Mouse (Mus musculus) heart, adult 11 months (tissue): ENCODE results near the gene Agbl4.

Source experiments
- DNase-seq: peaks from one replicate; pipeline ENCODE4 v3.0.0; 2022

Agbl4 gene

DNA sequence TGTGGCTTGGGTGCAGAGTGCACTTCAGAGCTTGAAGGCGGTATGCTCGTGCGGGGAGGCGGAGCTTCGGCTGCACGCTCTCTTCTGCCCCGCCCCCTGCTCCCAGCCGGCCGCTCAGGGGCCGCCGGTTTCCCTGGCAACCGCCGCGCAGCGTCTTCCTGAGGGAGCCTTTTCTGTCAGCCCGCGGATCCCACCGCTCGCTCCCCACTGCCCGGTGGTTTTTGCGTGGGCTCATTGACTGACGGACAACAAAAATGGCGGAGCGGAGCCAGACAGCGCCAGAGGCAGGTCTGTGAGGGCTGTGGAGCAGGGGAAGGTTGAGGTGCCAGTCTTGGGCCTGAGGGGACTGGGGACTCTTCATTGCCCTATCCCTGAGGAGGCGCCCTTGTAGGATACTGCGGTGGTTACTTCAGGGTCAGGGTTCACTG, at the start of gene Agbl4:
TSS of gene Agbl4 (plus strand) at position 44 of the 428 bp plus-strand sequence.
- peak; percentile 87 for DNase-seq

- no peak for DNase-seq
These were observed 46.6 kb upstream of the Agbl4 start for GRCm38 (mm10) chr4:110350856-110351177.

DNA sequence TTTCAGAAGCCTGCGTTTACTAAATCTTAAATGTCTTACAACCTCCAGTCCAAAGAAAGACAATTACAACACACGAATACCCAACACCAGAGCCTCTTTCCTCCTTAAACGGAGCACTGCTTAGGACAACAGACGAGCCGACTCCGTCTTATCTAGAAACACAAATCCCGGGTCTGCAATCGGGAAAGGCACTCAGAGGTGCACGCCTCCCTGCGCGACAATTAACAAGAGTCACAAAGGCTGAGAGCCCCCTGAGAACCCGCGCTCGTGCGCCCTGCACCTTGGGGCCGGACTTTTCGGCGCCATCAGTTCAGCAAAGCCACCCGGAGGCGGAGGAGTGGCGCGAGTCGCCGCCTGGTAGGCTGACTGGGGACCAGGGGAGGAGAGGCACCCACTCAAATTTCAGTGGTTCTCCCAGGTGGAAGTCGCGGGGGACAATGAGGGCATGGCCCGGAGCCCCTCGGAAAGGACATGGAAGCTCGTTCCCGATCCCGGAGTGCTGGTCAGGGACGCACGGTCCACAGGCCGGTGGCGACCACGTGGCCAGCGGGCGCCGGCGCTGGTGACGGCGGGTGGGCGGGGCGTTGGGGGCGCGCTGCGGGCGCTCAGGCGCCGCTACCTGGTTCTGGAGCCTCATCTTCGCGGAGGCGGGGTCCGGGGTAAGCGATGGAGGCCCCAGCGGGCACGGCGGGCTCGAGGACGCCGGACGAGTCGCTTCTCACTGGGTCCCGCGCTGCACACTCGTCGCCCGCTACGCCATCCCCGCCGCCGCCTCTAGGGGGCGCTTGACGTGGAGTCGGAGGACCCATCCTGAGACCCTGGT, 46.1 kb upstream of the Agbl4 start, which contains the start of gene Elavl4:
TSS of gene Elavl4 (minus strand) at position 732 of the 823 bp plus-strand sequence.
- DNase-seq = peak; percentile 87

DNA sequence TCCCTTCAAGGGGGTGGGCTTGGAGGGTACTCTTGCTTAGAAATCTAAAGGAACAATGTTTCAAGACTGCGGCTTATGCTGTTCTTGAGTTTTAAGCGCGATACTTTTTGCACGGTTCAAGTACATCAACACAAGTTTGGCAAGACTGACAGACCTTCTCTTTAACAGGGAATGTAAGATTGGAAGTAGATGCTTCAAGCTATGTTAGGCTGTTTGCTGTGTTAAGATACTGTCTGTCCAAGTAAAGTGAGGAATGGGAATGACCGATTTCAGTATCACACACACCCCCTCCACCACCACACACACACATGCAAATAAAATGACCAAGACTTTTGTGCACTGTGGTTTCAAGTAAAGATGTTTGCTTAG, 45.5 kb upstream of the Agbl4 start:
- no peak for DNase-seq

DNA sequence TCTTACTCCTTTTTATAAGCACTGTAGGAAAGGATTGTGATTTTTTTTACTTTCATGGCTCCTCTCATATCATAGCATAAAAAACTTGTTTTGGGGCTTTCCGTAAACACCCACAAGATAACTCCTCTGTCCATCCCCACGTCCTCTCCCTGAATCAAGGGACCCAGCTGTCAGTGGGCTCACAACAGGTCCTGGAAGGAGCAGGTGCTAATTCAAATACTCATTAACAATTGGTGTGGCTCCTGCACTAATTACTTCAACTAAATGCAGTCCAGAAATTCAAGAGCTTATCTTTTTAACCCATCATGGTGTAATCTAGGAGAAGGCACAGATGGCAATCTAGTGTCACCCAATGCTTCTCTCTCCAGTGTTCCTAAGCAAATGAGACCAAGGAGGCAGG, 36.9 kb upstream of the Agbl4 start:
- DNase-seq = no peak

GRCm38 (mm10) chr4:110396221-110396620, 1.2 kb upstream of the Agbl4 start:
- no peak for DNase-seq

GRCm38 (mm10) chr4:110420306-110420705, 22.8 kb downstream of the Agbl4 start:
- DNase-seq = peak; percentile 85

GRCm38 (mm10) chr4:110427653-110428052, 30.2 kb downstream of the Agbl4 start:
- no peak for DNase-seq

GRCm38 (mm10) chr4:110494371-110494770, 96.9 kb downstream of the Agbl4 start:
- DNase-seq = peak; percentile 66

GRCm38 (mm10) chr4:110529804-110530203, 132.3 kb downstream of the Agbl4 start:
- DNase-seq = peak; percentile 70

- no peak for DNase-seq
These were observed 151.8 kb downstream of the Agbl4 start for GRCm38 (mm10) chr4:110549223-110549622.

- no peak for DNase-seq
These were observed 200.3 kb downstream of the Agbl4 start for GRCm38 (mm10) chr4:110597726-110598283.

GRCm38 (mm10) chr4:110641417-110641816, 244.0 kb downstream of the Agbl4 start:
- no peak for DNase-seq

GRCm38 (mm10) chr4:110662940-110663339, 265.5 kb downstream of the Agbl4 start:
- DNase-seq = no peak

- no peak for DNase-seq
These were observed 276.7 kb downstream of the Agbl4 start for GRCm38 (mm10) chr4:110674121-110674520.

GRCm38 (mm10) chr4:110735141-110735540, 337.7 kb downstream of the Agbl4 start:
- no peak for DNase-seq

GRCm38 (mm10) chr4:110757941-110758340, 360.5 kb downstream of the Agbl4 start:
- no peak for DNase-seq

DNA sequence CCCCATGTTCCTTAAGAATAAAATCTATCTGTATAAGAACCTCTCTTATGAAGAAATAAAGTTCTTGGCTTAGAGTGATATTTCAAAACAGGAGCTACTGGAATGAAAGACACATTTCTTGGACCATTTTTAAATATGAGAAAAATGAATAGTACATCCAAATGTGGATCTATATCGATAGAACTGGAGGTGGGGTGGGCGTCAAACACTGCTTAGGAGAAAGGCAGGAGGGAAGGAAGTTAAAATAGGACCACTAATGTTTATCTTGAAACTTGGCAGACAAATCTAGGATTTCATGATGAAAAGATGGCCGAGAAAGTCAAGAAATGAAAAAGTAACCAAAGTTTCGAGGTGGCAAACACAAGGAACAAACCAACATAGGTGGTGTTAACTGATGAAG, 391.1 kb downstream of the Agbl4 start:
- DNase-seq = no peak

DNA sequence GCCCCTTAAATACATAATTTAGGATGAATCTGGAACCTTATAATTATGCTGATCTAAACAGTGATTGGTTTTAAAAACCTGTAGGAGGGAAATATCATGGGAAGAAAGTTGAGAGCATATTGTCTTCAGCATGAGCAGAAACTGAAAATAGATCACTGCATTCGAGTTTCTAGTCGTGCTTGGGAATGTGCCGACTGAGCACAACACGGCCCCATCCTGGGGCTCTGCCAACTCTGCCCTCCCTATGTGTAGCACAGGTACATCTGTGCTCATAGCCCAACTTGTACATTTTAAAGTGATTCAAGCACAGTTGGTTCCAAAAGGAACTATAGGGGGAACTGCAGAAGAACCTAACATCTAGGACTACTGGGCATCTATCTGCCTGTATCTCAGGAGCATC, 402.4 kb downstream of the Agbl4 start:
- no peak for DNase-seq

GRCm38 (mm10) chr4:110810947-110811346, 413.5 kb downstream of the Agbl4 start:
- DNase-seq = no peak

DNA sequence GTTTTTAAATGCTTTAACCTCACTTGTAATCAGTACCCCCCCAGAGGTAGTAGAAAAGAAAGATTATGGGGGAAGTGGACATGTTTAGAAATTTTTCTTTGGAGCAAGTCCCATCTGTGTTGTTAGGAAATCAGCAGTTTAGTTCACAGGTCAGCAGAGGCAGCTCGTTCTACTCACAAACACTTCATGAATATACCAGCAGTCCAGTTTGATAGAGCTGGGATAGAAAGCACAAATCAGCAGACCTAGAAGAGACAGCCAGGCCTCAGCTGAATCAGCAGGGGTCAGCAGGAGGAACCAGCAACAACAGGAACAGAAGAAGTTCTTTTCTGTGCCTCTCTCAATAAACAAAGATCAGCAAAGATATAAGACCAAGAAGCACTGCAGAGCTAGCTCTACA, 435.3 kb downstream of the Agbl4 start:
- no peak for DNase-seq

DNA sequence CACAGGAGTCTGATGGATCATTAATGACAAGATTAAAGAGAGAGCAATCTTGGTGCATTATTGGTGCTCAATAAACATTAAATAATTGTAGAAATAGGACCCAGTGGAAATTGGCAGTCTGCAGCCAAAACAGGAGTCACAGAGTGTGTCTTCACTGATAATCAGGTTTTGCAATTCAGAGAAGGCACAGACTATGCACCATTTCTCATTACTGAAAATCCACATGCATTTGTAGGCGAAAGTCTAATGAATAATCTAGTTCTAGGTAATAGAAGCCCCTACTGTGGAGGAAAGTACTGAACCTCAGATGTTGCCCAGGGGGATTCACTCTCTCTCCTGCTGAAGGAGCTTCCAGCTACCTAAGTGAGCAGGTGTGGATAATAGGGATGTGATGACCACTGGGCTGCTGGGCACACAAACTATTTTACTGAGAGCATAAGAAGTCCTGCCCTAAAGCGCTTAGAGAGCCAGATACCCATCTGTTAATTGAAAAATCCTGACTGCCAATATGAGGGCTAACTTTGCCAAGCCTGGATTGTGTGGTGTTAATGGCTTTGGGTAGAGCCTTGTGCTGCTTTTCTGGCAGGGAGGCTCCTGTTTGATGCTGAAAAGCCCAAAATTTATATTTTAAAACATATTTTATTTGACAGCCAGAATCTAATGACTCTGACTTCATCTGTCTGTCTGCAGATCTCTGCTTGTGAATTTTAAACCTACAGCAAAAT, 482.4 kb downstream of the Agbl4 start:
- DNase-seq = no peak

- DNase-seq = no peak
These were observed 518.6 kb downstream of the Agbl4 start for GRCm38 (mm10) chr4:110916061-110916460.

GRCm38 (mm10) chr4:110916565-110916964, 519.1 kb downstream of the Agbl4 start:
- no peak for DNase-seq
